Mouse (Mus musculus): ENCODE results near the gene Plscr3. TPM values are rescaled to one million over a fixed set of nuclear protein-coding genes. Genes with fewer than 3 reads are reported as not detected.

Plscr3 gene
- polyA plus RNA-seq, 1 experiment = 57.1 TPM

DNA sequence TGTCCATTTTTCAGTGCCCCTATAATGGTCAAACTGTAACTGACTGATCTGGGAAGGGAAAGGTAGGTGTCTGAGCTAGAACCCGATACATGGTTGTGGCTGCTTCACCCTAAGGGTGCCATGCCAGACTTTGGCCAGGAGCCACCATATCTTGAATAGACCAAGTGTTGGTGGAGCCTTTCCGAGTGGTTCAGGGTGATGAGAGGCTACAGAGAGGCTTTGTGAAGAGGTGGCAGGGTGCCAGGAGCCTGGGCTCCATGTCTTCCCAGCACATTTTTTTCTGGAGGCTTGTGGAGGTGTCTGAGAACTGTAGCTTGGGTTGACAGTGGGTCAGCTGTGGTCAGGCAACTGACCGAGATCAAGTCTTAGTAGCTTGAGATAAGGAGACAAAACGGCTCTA, 45.3 kb downstream of the Plscr3 start:
- 74% methylated on average over 4 of the region's 4 CpGs for WGBS

DNA sequence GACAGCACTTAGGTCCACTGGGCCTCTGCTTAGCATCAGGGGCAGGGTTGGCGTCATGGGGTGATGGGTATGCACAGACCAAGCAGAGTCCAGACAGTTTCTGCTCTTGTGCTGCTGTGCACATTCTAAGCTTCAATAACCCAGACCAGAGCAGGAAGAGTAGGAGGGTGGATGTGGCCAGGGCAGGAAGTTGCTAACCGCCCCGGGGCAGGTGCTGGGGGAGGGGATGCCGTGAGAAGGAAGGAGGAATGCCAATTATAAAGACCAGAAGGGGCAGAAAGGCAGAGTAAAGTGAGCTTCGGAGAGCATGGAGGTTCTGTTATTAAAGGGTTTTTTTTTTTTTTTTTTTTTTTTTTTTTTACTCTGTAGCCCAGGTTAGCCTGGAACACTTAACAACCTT, 48.5 kb downstream of the Plscr3 start:
- no peak for DNase-seq
- Histone ChIP-seq H3K36me3 (ENCODE audit: control insufficient read depth, insufficient read depth, low read length) (no peaks in the 10 kb centered on the region), H3K4me1 (ENCODE audit: control insufficient read depth, insufficient read depth, low read length) (0 out of 2 replicates have a peak, but pooled peaks cover under 1% of the 10 kb centered on the region), H3K27me3 (replicated peaks; ENCODE audit: control insufficient read depth, insufficient read depth, low read length) (no peaks in the 10 kb centered on the region), H3K27ac (ENCODE audit: insufficient read depth, low read depth, low read length) (no peak overlapping the region), H3K4me3 (ENCODE audit: insufficient read depth, low read depth, low read length) (no peak overlapping the region)
- no peak for TF ChIP-seq POLR2A (IDR thresholded peaks at IDR 0.05; ENCODE audit: low read depth, low read length)
- no peak for TF ChIP-seq CTCF (conservative IDR thresholded peaks at IDR 0.05; ENCODE audit: insufficient read depth, insufficient read length, low read depth, low read length)
- 61% methylated on average over 5 of the region's 5 CpGs for WGBS

More for the DNA sequence above, 45.3 kb downstream of the Plscr3 start:
- H3K4me1 ChIP-seq (ENCODE audit: control insufficient read depth, insufficient read depth, low read length) = no peaks in the 10 kb centered on the region; the same call in 1 of the 2 replicates
- no peak for TF ChIP-seq POLR2A (IDR thresholded peaks at IDR 0.05; ENCODE audit: low read depth, low read length)
- TF ChIP-seq CTCF (conservative IDR thresholded peaks at IDR 0.05; ENCODE audit: insufficient read depth, insufficient read length, low read depth, low read length) = no peak
- no peaks in the 10 kb centered on the region for H3K36me3 ChIP-seq (ENCODE audit: control insufficient read depth, insufficient read depth, low read length)
- no peaks in the 10 kb centered on the region for H3K27me3 ChIP-seq (replicated peaks; ENCODE audit: control insufficient read depth, insufficient read depth, low read length)
- no peak overlapping the region for H3K4me3 ChIP-seq (ENCODE audit: insufficient read depth, low read depth, low read length)
- H3K27ac ChIP-seq (ENCODE audit: insufficient read depth, low read depth, low read length) = no peak overlapping the region
- no peak for DNase-seq

DNA sequence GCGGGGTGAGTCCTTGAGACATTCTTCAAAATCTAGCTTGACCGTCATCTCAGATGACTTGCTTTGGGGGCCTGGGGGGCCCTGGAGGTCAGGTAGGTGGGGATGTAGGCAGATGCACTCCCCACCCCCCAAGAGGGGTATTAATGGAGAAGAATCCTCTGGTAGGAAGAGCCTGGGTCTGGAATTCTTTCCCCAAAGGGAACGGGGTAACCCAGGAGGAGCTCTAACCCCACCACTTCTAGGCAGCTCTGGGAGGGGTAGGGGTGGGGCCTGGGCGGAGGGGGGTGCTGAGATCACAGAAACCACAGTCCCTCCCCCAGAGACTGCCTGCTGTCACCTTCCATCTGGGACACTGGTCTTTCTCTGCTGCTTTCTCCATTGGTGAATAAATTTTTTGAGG, 49.1 kb downstream of the Plscr3 start, which contains the start of gene Acap1:
TSS of gene Acap1 (minus strand) at position 249 of the 400 bp plus-strand sequence.
- WGBS = 76% methylated on average over 4 of the region's 4 CpGs

DNA sequence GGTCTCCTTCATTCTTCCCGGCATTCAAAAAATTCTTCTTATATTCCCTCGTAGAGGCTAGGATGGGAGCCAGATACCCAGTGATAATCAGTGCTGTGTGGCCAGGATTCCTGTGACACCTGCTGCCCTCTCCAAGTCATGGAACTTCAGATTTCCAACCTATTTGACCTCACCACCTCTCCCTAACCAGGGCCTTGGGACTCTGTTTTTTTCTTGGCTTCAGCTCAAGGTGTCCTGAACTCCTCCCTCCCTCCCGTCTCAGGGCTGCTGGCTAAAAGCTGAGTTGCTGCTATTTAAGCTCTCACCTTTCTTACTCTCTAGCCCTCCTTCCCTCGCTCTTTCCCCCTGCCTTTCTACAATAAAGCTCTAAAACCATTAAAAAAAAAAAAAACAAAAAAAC, 53.7 kb downstream of the Plscr3 start:
- peak; percentile 66 for DNase-seq
- 19% methylated on average over 4 of the region's 4 CpGs for WGBS
- TF ChIP-seq POLR2A (IDR thresholded peaks at IDR 0.05; ENCODE audit: low read depth, low read length) (no peak), CTCF (conservative IDR thresholded peaks at IDR 0.05; ENCODE audit: insufficient read depth, insufficient read length, low read depth, low read length) (no peak)
- H3K27me3 ChIP-seq (replicated peaks; ENCODE audit: control insufficient read depth, insufficient read depth, low read length) = no peaks in the 10 kb centered on the region
- no peaks in the 10 kb centered on the region for H3K36me3 ChIP-seq (ENCODE audit: control insufficient read depth, insufficient read depth, low read length)
- peaks cover 3% of the 10 kb centered on the region; the same call in 1 of the 2 replicates for H3K4me1 ChIP-seq (ENCODE audit: control insufficient read depth, insufficient read depth, low read length)
- no peak overlapping the region for H3K27ac ChIP-seq (ENCODE audit: insufficient read depth, low read depth, low read length)
- no peak overlapping the region for H3K4me3 ChIP-seq (ENCODE audit: insufficient read depth, low read depth, low read length)

More for the DNA sequence above, 49.1 kb downstream of the Plscr3 start, which contains the start of gene Acap1:
- no peak for TF ChIP-seq POLR2A (IDR thresholded peaks at IDR 0.05; ENCODE audit: low read depth, low read length)
- TF ChIP-seq CTCF (conservative IDR thresholded peaks at IDR 0.05; ENCODE audit: insufficient read depth, insufficient read length, low read depth, low read length) = no peak
- Histone ChIP-seq H3K4me1 (ENCODE audit: control insufficient read depth, insufficient read depth, low read length) (peaks cover 3% of the 10 kb centered on the region; the same call in 1 of the 2 replicates), H3K36me3 (ENCODE audit: control insufficient read depth, insufficient read depth, low read length) (no peaks in the 10 kb centered on the region), H3K27ac (ENCODE audit: insufficient read depth, low read depth, low read length) (no peak within 1 kb of the TSS), H3K27me3 (replicated peaks; ENCODE audit: control insufficient read depth, insufficient read depth, low read length) (no peaks in the 10 kb centered on the region), H3K4me3 (ENCODE audit: insufficient read depth, low read depth, low read length) (no peak within 1 kb of the TSS)
- DNase-seq = no peak

DNA sequence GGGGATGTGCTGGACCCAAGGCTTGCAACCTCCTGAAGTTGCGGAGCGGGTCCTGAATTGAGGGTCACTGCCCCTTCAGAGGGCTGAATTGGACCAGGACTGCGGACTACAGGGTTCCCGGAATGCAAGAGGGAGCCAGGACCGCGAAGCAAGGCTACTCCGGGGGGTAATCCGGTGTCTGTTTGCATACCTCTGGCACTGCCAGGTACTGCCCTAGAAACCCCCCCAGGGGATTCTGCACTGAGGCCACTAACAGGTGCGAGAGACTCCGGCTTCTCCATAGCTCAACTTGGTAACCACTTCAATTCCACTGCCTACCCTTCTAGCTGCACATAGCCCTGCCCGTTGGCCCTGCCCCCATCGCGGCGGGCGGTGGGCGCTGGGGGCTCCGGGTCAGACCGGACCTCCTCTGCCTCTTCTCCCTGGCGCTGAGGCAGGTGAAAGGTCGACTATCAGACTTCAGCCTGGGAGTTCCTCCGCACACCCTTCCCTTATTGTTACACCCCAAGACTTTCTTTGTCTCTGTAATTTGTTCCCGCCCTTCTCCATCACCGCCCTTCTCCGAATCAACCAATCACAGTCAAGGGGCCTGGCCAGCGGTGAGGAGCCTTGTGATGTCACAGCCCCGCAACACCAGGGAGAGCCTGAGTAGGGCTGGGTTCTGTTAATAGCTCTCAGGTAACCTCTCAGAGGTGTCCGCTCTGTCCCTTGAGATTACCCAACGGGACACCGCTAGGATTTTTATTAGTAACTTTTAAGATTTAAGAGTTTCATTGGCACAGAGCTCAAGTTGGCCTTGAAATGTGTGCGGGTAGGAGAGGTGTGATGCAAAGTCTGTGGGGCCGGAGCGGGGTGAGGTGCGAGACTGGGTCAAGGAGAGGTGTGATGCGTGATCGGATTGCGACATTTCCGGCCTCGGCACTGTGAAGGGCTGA, 54.6 kb downstream of the Plscr3 start, which contains the start of the genes 2810408A11Rik and Neurl4:
TSS of gene 2810408A11Rik (minus strand) at position 517 of the 935 bp plus-strand sequence.
TSS of gene Neurl4 (plus strand) at position 602 of the 935 bp plus-strand sequence.
- peak; percentile 97 for DNase-seq
- Histone ChIP-seq H3K4me3 (ENCODE audit: insufficient read depth, low read depth, low read length) (peak within 1 kb of the TSS; percentile 67), H3K27ac (ENCODE audit: insufficient read depth, low read depth, low read length) (peak within 1 kb of the TSS; percentile 96), H3K27me3 (replicated peaks; ENCODE audit: control insufficient read depth, insufficient read depth, low read length) (no peaks in the 10 kb centered on the region), H3K4me1 (ENCODE audit: control insufficient read depth, insufficient read depth, low read length) (peaks cover 3% of the 10 kb centered on the region; the same call in 1 of the 2 replicates), H3K36me3 (ENCODE audit: control insufficient read depth, insufficient read depth, low read length) (no peaks in the 10 kb centered on the region)
- no peak for TF ChIP-seq CTCF (conservative IDR thresholded peaks at IDR 0.05; ENCODE audit: insufficient read depth, insufficient read length, low read depth, low read length)
- peak; percentile 59 for TF ChIP-seq POLR2A (IDR thresholded peaks at IDR 0.05; ENCODE audit: low read depth, low read length)
- under 1% methylated on average over 38 of the region's 38 CpGs for WGBS

DNA sequence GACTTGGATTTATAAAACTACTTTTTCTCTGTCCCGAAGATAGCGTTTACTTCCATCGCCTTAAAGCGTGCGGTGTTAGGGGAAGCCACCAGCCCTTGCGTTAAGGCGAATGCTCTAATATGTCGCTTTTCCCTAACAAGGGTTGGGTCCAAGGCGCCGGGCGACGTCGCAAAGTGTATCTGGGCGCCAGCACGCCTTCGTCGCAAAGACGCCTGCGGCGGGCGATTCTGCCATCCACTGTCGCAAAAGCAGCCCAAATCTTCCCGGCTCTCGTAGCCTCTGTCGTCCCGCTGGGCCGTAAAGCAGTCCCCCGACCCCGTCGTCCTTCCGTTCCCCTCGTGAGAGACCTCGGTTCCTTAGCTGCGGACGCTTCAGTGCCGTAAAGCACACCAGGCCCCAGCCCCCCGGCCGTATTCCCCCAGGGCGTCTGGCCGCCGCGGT, 55.2 kb downstream of the Plscr3 start:
- peaks cover 3% of the 10 kb centered on the region; the same call in 1 of the 2 replicates for H3K4me1 ChIP-seq (ENCODE audit: control insufficient read depth, insufficient read depth, low read length)
- H3K4me3 ChIP-seq (ENCODE audit: insufficient read depth, low read depth, low read length) = peak overlapping the region; percentile 67
- TF ChIP-seq POLR2A (IDR thresholded peaks at IDR 0.05; ENCODE audit: low read depth, low read length) = no peak
- H3K27me3 ChIP-seq (replicated peaks; ENCODE audit: control insufficient read depth, insufficient read depth, low read length) = no peaks in the 10 kb centered on the region
- peak; percentile 98 for DNase-seq
- under 1% methylated on average over 42 of the region's 42 CpGs for WGBS
- H3K36me3 ChIP-seq (ENCODE audit: control insufficient read depth, insufficient read depth, low read length) = no peaks in the 10 kb centered on the region
- peak overlapping the region; percentile 96 for H3K27ac ChIP-seq (ENCODE audit: insufficient read depth, low read depth, low read length)

Other genes with a start within 250 kb of the Plscr3 start
- 20.0 and 22.5 TPM in 2 replicates for gene Atp1b2, start 240.4 kb upstream of the Plscr3 start, polyA plus RNA-seq (2012; rRNA removed)
- 0.42 and 0.48 TPM in 2 replicates for gene Shbg, start 228.5 kb upstream of the Plscr3 start, polyA plus RNA-seq (2012; rRNA removed)
- 16.7 and 18.8 TPM in 2 replicates for gene Sat2, start 224.4 kb upstream of the Plscr3 start, polyA plus RNA-seq (2012; rRNA removed)
- gene Fxr2, start 213.4 kb upstream of the Plscr3 start, polyA plus RNA-seq (2012; rRNA removed) = 49.9 and 50.8 TPM in 2 replicates
- gene Sox15, start 191.1 kb upstream of the Plscr3 start, polyA plus RNA-seq (2012; rRNA removed) = 0.58 and 0.70 TPM in 2 replicates
- gene Mpdu1, start 183.7 kb upstream of the Plscr3 start, polyA plus RNA-seq (2012; rRNA removed) = 143 and 147 TPM in 2 replicates
- gene Cd68, start 180.2 kb upstream of the Plscr3 start, polyA plus RNA-seq (2012; rRNA removed) = 8.5 and 10.7 TPM in 2 replicates
- gene Eif4a1, start 174.0 kb upstream of the Plscr3 start, polyA plus RNA-seq (2012; rRNA removed) = 200 and 244 TPM in 2 replicates
- 41.8 and 43.5 TPM in 2 replicates for gene Senp3, start 164.3 kb upstream of the Plscr3 start, polyA plus RNA-seq (2012; rRNA removed)
- 3.8 and 4.1 TPM in 2 replicates for gene Tnfsf13, start 160.6 kb upstream of the Plscr3 start, polyA plus RNA-seq (2012; rRNA removed)
- 55.5 and 65.1 TPM in 2 replicates for gene Tnfsf12, start 150.5 kb upstream of the Plscr3 start, polyA plus RNA-seq (2012; rRNA removed)
- 11.0 and 11.6 TPM in 2 replicates for gene Tnfsfm13, start 150.3 kb upstream of the Plscr3 start, polyA plus RNA-seq (2012; rRNA removed)
- gene Polr2a, start 87.7 kb upstream of the Plscr3 start, polyA plus RNA-seq (2012; rRNA removed) = 25.3 and 37.8 TPM in 2 replicates
- gene Slc35g3, start 84.4 kb upstream of the Plscr3 start, polyA plus RNA-seq (2012; rRNA removed) = 0.05 and 0.10 TPM in 2 replicates
- 22.3 and 24.4 TPM in 2 replicates for gene Zbtb4, start 80.5 kb upstream of the Plscr3 start, polyA plus RNA-seq (2012; rRNA removed)
- 11.9 and 14.3 TPM in 2 replicates for gene Chrnb1, start 50.4 kb upstream of the Plscr3 start, polyA plus RNA-seq (2012; rRNA removed)
- 2.6 and 3.3 TPM in 2 replicates for gene Fgf11, start 44.5 kb upstream of the Plscr3 start, polyA plus RNA-seq (2012; rRNA removed)
- 19.2 and 22.4 TPM in 2 replicates for gene Tmem102, start 40.8 kb upstream of the Plscr3 start, polyA plus RNA-seq (2012; rRNA removed)
- 0.02 and 0.04 TPM in 2 replicates for gene Gm39566, start 31.1 kb upstream of the Plscr3 start, polyA plus RNA-seq (2012; rRNA removed)
- 0.20 and 0.26 TPM in 2 replicates for gene Spem2, start 27.9 kb upstream of the Plscr3 start, polyA plus RNA-seq (2012; rRNA removed)
- gene Spem1, start 24.2 kb upstream of the Plscr3 start, polyA plus RNA-seq (2012; rRNA removed) = 0.28 and 0.38 TPM in 2 replicates
- gene Nlgn2, start 8.6 kb upstream of the Plscr3 start, polyA plus RNA-seq (2012; rRNA removed) = 6.4 and 7.8 TPM in 2 replicates
- 513 and 551 TPM in 2 replicates for gene Tmem256, start 7.9 kb upstream of the Plscr3 start, polyA plus RNA-seq (2012; rRNA removed)
- gene Tnk1, start 12.4 kb downstream of the Plscr3 start, polyA plus RNA-seq (2012; rRNA removed) = 7.9 and 9.3 TPM in 2 replicates
- not detected in 2 replicates for gene Tmem95, start 31.6 kb downstream of the Plscr3 start, polyA plus RNA-seq (2012; rRNA removed)
- 4.8 TPM in 2 replicates for gene Kctd11, start 35.0 kb downstream of the Plscr3 start, polyA plus RNA-seq (2012; rRNA removed)
- 1.7 and 6.1 TPM in 2 replicates for gene Acap1, start 49.2 kb downstream of the Plscr3 start, polyA plus RNA-seq (2012; rRNA removed)
- 0.94 and 0.99 TPM in 2 replicates for gene 2810408A11Rik, start 54.6 kb downstream of the Plscr3 start, polyA plus RNA-seq (2012; rRNA removed)
- gene Neurl4, start 54.7 kb downstream of the Plscr3 start, polyA plus RNA-seq (2012; rRNA removed) = 72.0 and 80.1 TPM in 2 replicates
- gene Gps2, start 67.5 kb downstream of the Plscr3 start, polyA plus RNA-seq (2012; rRNA removed) = 72.9 and 75.5 TPM in 2 replicates
- gene Eif5a, start 75.6 kb downstream of the Plscr3 start, polyA plus RNA-seq (2012; rRNA removed) = 465 and 575 TPM in 2 replicates
- gene Ybx2, start 89.4 kb downstream of the Plscr3 start, polyA plus RNA-seq (2012; rRNA removed) = 60.5 and 71.7 TPM in 2 replicates
- 74.2 and 78.6 TPM in 2 replicates for gene Slc2a4, start 101.8 kb downstream of the Plscr3 start, polyA plus RNA-seq (2012; rRNA removed)
- gene Cldn7, start 118.4 kb downstream of the Plscr3 start, polyA plus RNA-seq (2012; rRNA removed) = 39.2 and 40.0 TPM in 2 replicates
- 84.4 and 104 TPM in 2 replicates for gene Ctdnep1, start 134.8 kb downstream of the Plscr3 start, polyA plus RNA-seq (2012; rRNA removed)
- 66.3 and 68.4 TPM in 2 replicates for gene Elp5, start 136.1 kb downstream of the Plscr3 start, polyA plus RNA-seq (2012; rRNA removed)
- gene Gabarap, start 144.8 kb downstream of the Plscr3 start, polyA plus RNA-seq (2012; rRNA removed) = 746 and 1,018 TPM in 2 replicates
- 16.0 and 21.4 TPM in 2 replicates for gene Phf23, start 149.4 kb downstream of the Plscr3 start, polyA plus RNA-seq (2012; rRNA removed)
- gene Dvl2, start 154.2 kb downstream of the Plscr3 start, polyA plus RNA-seq (2012; rRNA removed) = 8.5 and 9.6 TPM in 2 replicates
- 249 and 308 TPM in 2 replicates for gene Acadvl, start 169.0 kb downstream of the Plscr3 start, polyA plus RNA-seq (2012; rRNA removed)
- 8.1 and 8.3 TPM in 2 replicates for gene Dlg4, start 170.6 kb downstream of the Plscr3 start, polyA plus RNA-seq (2012; rRNA removed)
- 0.25 and 0.41 TPM in 2 replicates for gene Asgr1, start 207.7 kb downstream of the Plscr3 start, polyA plus RNA-seq (2012; rRNA removed)
- gene Asgr2, start 246.3 kb downstream of the Plscr3 start, polyA plus RNA-seq (2012; rRNA removed) = 0.27 and 0.41 TPM in 2 replicates